Mouse (Mus musculus) bone marrow macrophage, adult 2 months (primary cell): Measurements from ENCODE around the gene Acot7. TPM values are rescaled to one million over a fixed set of nuclear protein-coding genes. Genes with fewer than 3 reads are reported as not detected.

Experiments
- H3K27ac ChIP-seq: 2 replicates; pipeline ENCODE4 v1.5.1; 2012; ENCODE audit warnings: low read depth, low read length; ENCODE audit not compliant: insufficient read depth
- H3K4me1 ChIP-seq: 2 replicates; pipeline ENCODE4 v1.6.1; 2012; ENCODE audit warnings: low read length; ENCODE audit not compliant: control insufficient read depth, insufficient read depth
- H3K4me3 ChIP-seq: 2 replicates; pipeline ENCODE4 v1.5.1; 2012; ENCODE audit warnings: mild to moderate bottlenecking, low read length, moderate library complexity; ENCODE audit not compliant: insufficient read depth
- CTCF ChIP-seq: IDR thresholded peaks from 2 replicates; pipeline ENCODE4 v1.5.1; 2012; ENCODE audit warnings: low read depth, mild to moderate bottlenecking, low read length, moderate library complexity
- POLR2A ChIP-seq: IDR thresholded peaks from 2 replicates; pipeline ENCODE4 v1.6.1; 2012; ENCODE audit warnings: mild to moderate bottlenecking, low read depth, low read length, borderline replicate concordance
- polyA plus RNA-seq: library from polyadenylated mRNA; stranded (reverse); fragments of >200 nt; gene quantifications from 2 replicates; pipeline ENCODE4 v1.2.4, GENCODE M21; 2012; ENCODE audit not compliant: missing spikeins, insufficient read depth, insufficient read length

Acot7 gene
- polyA plus RNA-seq, 1 experiment, result 46.2 TPM

GRCm38 (mm10) chr4:152150546-152150945 lies 27.4 kb upstream of the Acot7 start:
- peaks cover 8% of the 10 kb centered on the region for H3K4me1 ChIP-seq
- no peak overlapping the region for H3K27ac ChIP-seq
- no peak for TF ChIP-seq CTCF
- TF ChIP-seq POLR2A, result no peak
- H3K4me3 ChIP-seq, result no peak overlapping the region

DNA sequence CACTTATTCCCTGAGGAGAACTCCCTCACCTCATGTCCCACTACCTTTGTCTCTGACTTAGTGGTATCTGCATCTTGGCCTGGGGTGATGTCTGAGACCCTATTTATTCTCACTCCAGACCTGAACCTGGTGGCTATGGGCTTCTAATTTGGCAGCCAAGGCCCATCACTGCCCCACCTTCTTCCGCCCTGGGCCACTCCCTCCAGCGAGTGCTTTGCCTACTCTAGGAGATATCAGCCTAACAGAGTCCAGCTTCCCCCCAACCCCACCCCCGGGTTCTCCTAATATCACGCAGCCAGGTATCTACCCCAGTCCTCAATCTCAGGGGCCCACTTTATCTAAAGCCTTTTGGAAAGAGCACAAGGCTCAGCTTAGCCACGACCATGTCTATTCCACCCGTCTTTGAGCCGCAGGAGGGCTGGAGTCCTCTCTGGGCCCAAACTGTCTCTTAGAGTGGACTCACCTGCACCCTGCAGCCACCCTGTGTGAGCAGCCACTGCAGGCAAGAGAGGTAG lies 26.4 kb upstream of the Acot7 start:
- Histone ChIP-seq H3K4me1 (peaks cover 8% of the 10 kb centered on the region), H3K4me3 (no peak overlapping the region), H3K27ac (no peak overlapping the region)
- no peak for TF ChIP-seq CTCF

GRCm38 (mm10) chr4:152151966-152152544 lies 25.9 kb upstream of the Acot7 start, which contains the start of gene Espn:
TSS of gene Espn (minus strand) at chr4:152152371.
- TF ChIP-seq CTCF (no peak), POLR2A (no peak)
- H3K4me3 ChIP-seq, result peak within 1 kb of the TSS; percentile 48
- peaks cover 8% of the 10 kb centered on the region for H3K4me1 ChIP-seq
- H3K27ac ChIP-seq, result no peak within 1 kb of the TSS

DNA sequence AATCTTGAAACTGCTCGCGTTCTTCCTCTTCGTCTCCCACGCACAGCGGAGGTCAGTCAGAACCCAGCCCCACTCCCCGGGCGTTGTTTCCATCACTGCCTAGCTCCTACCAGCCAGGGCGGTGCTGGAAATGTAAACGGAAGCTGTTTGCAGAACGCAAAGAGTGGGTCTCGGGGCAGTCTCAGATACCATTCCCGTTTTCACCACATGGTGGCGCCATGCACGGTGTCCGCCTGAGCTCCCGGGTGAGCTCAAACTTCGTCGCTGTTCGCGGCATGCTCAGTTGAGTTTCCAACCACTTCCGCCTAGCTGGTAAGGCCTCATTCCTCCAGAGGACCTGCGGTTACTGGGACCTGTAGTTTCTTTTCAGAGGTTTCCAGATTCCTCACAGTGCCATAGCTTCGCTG lies 24.2 kb upstream of the Acot7 start:
- Histone ChIP-seq H3K4me1 (peaks cover 12% of the 10 kb centered on the region), H3K4me3 (peak overlapping the region; percentile 23), H3K27ac (no peak overlapping the region)
- no peak for TF ChIP-seq POLR2A
- TF ChIP-seq CTCF, result peak; percentile 52; the same call in 1 of the 2 replicates

DNA sequence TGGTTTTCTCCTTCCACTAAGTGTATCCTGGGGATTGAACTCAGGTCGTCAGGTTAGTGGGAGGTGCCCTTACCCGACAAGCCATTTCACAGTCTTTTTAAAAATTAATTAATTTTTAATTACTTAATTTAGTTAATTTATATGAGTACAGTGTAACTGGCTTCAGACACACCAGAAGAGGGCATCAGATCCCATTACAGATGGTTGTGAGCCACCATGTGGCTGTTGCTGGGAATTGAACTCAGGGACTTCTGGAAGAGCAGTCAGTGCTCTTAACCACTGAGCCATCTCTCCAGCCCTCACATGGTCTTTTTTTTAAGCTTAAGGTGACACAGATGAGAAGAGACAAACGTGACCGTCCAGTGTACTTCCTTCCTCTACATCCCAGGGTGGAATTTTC lies 22.9 kb upstream of the Acot7 start:
- no peak for TF ChIP-seq POLR2A
- TF ChIP-seq CTCF, result no peak
- Histone ChIP-seq H3K27ac (no peak overlapping the region), H3K4me3 (no peak overlapping the region), H3K4me1 (peaks cover 12% of the 10 kb centered on the region)

DNA sequence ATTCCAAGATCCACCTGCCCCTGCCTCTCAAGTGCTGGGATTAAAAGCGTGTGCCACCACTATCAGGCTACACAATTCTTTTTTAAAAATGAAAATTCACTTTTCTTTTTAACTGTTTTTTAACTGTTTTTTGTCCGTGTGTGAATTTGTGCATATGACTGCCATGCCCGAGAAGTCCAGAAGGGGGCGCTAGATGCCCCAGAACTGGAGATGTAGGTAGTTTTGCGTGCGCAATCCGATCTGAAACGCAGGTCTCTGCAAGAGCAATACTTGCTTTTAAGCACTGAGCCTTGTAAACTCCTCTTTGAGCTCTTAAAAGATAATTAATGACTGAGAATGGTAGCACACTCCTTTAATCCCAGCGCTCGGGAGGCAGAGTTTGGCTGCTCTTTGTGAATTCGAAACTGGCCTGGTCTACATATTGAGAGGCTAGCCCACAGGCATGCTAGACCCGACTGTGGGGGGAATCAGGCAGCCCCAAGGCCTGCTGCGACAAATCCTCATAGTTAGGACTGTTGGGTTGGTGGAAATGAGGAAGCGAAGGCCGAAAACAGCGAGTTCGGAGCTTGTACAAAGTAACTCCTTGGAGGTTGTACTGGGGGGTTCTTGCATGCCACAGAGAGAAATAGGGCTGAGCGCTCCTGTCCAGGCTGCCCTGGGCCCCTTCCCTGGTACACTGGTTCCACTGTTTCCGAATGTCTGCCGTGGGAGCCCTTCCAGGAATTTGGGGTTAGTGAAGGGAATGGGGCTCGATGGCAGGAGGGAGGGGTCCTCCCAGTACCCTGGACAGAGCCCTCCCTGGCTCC lies 20.0 kb upstream of the Acot7 start:
- H3K4me1 ChIP-seq, result peaks cover 12% of the 10 kb centered on the region
- TF ChIP-seq CTCF, result peak; percentile 99
- no peak for TF ChIP-seq POLR2A
- H3K27ac ChIP-seq, result no peak overlapping the region
- peak overlapping the region; percentile 44 for H3K4me3 ChIP-seq

DNA sequence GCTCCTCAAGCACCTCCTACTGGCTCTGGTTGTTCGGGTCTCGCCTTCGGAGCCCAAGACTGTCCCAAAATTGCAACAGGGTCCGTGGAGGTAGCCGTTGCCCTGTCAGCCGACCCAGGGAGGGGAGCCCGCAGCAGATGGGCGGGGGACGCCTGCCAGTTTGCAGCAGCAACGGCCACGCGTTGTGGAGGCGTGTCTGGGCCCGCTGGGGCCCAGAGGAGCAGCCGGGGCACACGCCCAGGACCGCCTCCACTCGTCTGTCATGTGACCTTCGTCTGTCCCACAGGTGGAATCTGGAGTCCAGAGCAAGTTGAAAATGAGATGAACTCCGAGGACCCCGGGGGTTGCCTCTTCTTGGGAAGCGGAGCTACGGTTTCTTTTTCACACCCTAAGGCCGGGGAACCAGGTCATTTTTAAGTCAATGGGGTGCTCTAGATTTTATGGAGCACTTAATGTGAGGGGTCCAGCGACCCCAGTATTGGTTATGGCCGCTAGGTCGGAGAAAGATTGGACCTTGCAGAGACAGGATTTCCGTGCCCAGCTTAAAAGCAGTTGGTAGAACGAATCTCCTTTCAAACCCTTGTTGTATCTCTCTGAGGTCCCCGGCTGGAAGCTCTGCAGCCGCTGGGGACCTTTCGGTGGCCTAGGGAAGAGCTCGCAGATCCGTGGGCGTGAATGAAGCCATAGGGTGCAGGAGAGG lies 19.2 kb upstream of the Acot7 start, which contains the start of gene Hes2:
Gene Hes2, plus strand, starts transcription at position 283 of the 700 bp plus-strand sequence.
- no peak within 1 kb of the TSS for H3K27ac ChIP-seq
- peak within 1 kb of the TSS; percentile 44 for H3K4me3 ChIP-seq
- peaks cover 10% of the 10 kb centered on the region for H3K4me1 ChIP-seq
- TF ChIP-seq CTCF (no peak), POLR2A (no peak)

DNA sequence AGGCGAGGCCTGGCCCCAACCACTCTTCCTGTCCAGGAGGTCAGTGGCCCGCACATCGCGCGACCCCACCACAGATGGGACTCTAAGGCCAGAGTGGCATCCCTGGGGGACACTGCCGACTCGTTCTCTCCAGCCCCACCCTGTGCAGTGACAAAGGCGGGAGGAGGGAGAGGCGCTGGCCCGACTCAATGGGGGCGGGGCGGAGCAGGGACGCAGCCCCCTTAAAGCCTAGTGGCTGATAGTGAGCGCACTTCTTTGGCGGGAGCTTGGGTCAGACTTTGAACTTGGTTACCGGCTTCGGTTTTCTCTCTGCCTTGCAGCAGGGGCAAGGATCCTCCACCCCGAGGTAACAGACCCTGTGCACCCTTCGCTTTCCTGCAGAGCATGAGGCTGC lies 18.7 kb upstream of the Acot7 start:
- H3K27ac ChIP-seq, result no peak overlapping the region
- TF ChIP-seq CTCF (no peak), POLR2A (no peak)
- H3K4me1 ChIP-seq, result peaks cover 8% of the 10 kb centered on the region
- H3K4me3 ChIP-seq, result peak overlapping the region; percentile 44

DNA sequence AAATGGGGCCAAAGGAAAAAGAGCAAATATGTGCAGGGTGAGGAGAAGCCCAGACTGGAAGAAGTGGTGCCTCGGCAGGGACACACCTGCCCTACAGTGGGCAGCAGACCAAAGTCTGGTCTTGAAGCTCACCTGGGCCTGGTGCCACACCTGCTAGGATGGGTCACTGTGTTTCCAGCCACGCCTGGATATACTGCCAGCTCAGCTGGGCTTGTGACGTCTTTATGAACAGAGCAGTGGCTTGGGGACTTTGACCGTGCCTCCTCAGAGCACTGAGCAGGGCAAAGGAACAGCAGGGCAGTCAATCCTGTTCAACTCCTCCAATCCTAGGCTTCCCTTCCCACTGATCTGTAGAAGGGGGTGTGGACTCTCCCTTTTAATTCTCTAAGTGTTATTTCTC lies 17.2 kb upstream of the Acot7 start:
- peaks cover 12% of the 10 kb centered on the region for H3K4me1 ChIP-seq
- no peak overlapping the region for H3K4me3 ChIP-seq
- H3K27ac ChIP-seq, result no peak overlapping the region
- TF ChIP-seq CTCF (no peak), POLR2A (no peak)

DNA sequence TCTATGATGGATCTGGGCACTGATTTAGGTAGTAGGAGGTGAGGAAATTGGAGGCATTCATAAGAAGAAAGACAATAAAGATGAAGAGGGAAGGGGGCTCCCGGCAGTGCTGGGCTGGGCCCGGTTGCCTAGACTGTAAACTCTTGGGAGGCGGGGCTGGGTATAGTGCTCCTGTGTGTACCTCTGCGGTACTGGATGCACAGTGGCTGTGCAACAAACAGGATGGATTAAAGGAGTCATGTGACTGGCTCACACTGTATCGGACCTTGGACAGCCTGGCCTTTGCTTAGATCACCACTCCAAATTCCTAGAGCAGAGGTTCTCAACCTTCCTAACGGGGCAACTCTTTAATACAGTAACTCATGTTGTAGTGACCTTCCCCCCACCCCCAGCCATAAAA lies 16.3 kb upstream of the Acot7 start:
- Histone ChIP-seq H3K4me3 (no peak overlapping the region), H3K4me1 (peaks cover 12% of the 10 kb centered on the region), H3K27ac (no peak overlapping the region)
- TF ChIP-seq POLR2A (no peak), CTCF (no peak)

GRCm38 (mm10) chr4:152162748-152163147 lies 15.2 kb upstream of the Acot7 start:
- Histone ChIP-seq H3K4me1 (peaks cover 12% of the 10 kb centered on the region), H3K27ac (no peak overlapping the region), H3K4me3 (no peak overlapping the region)
- TF ChIP-seq POLR2A, result no peak
- TF ChIP-seq CTCF, result no peak
